Mouse (Mus musculus) neutrophil, adult 59 days (primary cell): ENCODE results near the gene Shc2. TPM values are rescaled to one million over a fixed set of nuclear protein-coding genes. Genes with fewer than 3 reads are reported as not detected.

Experiments used
- total RNA-seq, 2 experiments: library from RNA; stranded (reverse); gene quantifications; 1 replicate in 1 of 2; 2 replicates in 1 of 2; pipeline ENCODE4 v1.2.4; 2023

Shc2 gene
- not detected for total RNA-seq

GRCm38 (mm10) chr10:79637128-79638110, at the start of gene Shc2:
Gene Shc2 (minus strand): TSS chr10:79637918.

GRCm38 (mm10) chr10:79681591-79682245, 44.0 kb upstream of the Shc2 start, which contains the start of gene Cdc34:
Gene Cdc34 (plus strand): TSS chr10:79682195.

GRCm38 (mm10) chr10:79668771-79669575, 31.3 kb upstream of the Shc2 start, which contains the start of gene Tpgs1:
Gene Tpgs1 (plus strand): TSS chr10:79669369.

GRCm38 (mm10) chr10:79664131-79664665, 26.5 kb upstream of the Shc2 start, which contains the start of gene Madcam1:
Gene Madcam1 (plus strand): TSS chr10:79664559.

GRCm38 (mm10) chr10:79645711-79646110, 8.0 kb upstream of the Shc2 start, which contains the start of gene Odf3l2:
Gene Odf3l2 (minus strand): TSS chr10:79645738.

GRCm38 (mm10) chr10:79613578-79614304, 24.0 kb downstream of the Shc2 start, which contains the start of gene C2cd4c:
Gene C2cd4c (minus strand): TSS chr10:79614025.

GRCm38 (mm10) chr10:79587061-79587751, 50.5 kb downstream of the Shc2 start, which contains the start of gene Theg:
Gene Theg (minus strand): TSS chr10:79587331.

Other genes with a start within 250 kb of the Shc2 start
- gene Vmn2r83, start 169.2 kb downstream of the Shc2 start, total RNA-seq: not detected
- 1 to 10 TPM; 3.7 to 5.2 TPM for gene Plpp2, start 104.1 kb downstream of the Shc2 start, total RNA-seq
- gene Mier2, start 82.7 kb downstream of the Shc2 start, total RNA-seq: 1 to 10 TPM; 9.0 to 9.9 TPM
- not detected for gene Theg, start 50.6 kb downstream of the Shc2 start, total RNA-seq
- not detected for gene C2cd4c, start 23.9 kb downstream of the Shc2 start, total RNA-seq
- gene Odf3l2, start 7.8 kb upstream of the Shc2 start, total RNA-seq: not detected
- not detected for gene Madcam1, start 26.6 kb upstream of the Shc2 start, total RNA-seq
- 10 to 100 TPM; 20.1 to 26.2 TPM for gene Tpgs1, start 31.5 kb upstream of the Shc2 start, total RNA-seq
- gene Cdc34, start 44.3 kb upstream of the Shc2 start, total RNA-seq: 10 to 100 TPM; 66.7 to 77.6 TPM
- gene Gzmm, start 51.1 kb upstream of the Shc2 start, total RNA-seq: 1 to 10 TPM; 1.1 to 1.2 TPM
- gene Bsg, start 66.6 kb upstream of the Shc2 start, total RNA-seq: 100 to 1,000 TPM; 117 to 123 TPM
- gene Hcn2, start 78.7 kb upstream of the Shc2 start, total RNA-seq: under 1 TPM; 0.11 to 0.18 TPM
- gene Polrmt, start 108.7 kb upstream of the Shc2 start, total RNA-seq: 10 to 100 TPM; 13.7 to 15.0 TPM
- gene Fgf22, start 117.2 kb upstream of the Shc2 start, total RNA-seq: not detected
- 10 to 100 TPM; 25.1 to 26.7 TPM for gene Rnf126, start 129.0 kb upstream of the Shc2 start, total RNA-seq
- 1 to 10 TPM; 4.5 to 5.9 TPM for gene Fstl3, start 139.4 kb upstream of the Shc2 start, total RNA-seq
- 10 to 100 TPM; 13.6 to 18.0 TPM for gene Prss57, start 153.0 kb upstream of the Shc2 start, total RNA-seq
- 100 to 1,000 TPM; 124 to 129 TPM for gene Palm, start 155.7 kb upstream of the Shc2 start, total RNA-seq
- gene Misp, start 183.1 kb upstream of the Shc2 start, total RNA-seq: under 1 TPM; 0.46 to 0.51 TPM
- gene Ptbp1, start 216.5 kb upstream of the Shc2 start, total RNA-seq: 100 to 1,000 TPM; 267 to 286 TPM
- gene Prtn3, start 236.6 kb upstream of the Shc2 start, total RNA-seq: 100 to 1,000 TPM; 466 to 531 TPM
- 10 to 100 TPM; 20.7 to 23.9 TPM for gene Plppr3, start 236.7 kb upstream of the Shc2 start, total RNA-seq
- 100 to 1,000 TPM; 527 to 568 TPM for gene Elane, start 248.3 kb upstream of the Shc2 start, total RNA-seq